Mouse (Mus musculus) megakaryocyte, embryonic 14.5 days (primary cell): ENCODE data around the gene Gm17657. TPM values are rescaled to one million over a fixed set of nuclear protein-coding genes. Genes with fewer than 3 reads are reported as not detected.
"Not testable (repeated sequence)": the region's sequence is repeated elsewhere in the genome, so short reads cannot be mapped to it uniquely, and the experiment has no call there.

Source experiments
- H3K27me3 ChIP-seq: replicated peaks from 2 replicates; pipeline ENCODE3; 2012; ENCODE audit warnings: inconsistent platforms
- H3K36me3 ChIP-seq: replicated peaks from 2 replicates; pipeline ENCODE3; 2012; ENCODE audit warnings: low read length, inconsistent platforms, mixed read lengths
- H3K4me1 ChIP-seq: 2 replicates; pipeline ENCODE4 v1.6.1; 2012; ENCODE audit warnings: inconsistent platforms
- H3K4me3 ChIP-seq: replicated peaks from 2 replicates; pipeline ENCODE3; 2012; ENCODE audit warnings: moderate library complexity, mild to moderate bottlenecking, inconsistent platforms
- H3K9me3 ChIP-seq: 2 replicates; pipeline ENCODE4 v1.6.1; 2012; ENCODE audit warnings: inconsistent platforms
- FLI1 ChIP-seq: IDR thresholded peaks from 2 replicates; pipeline ENCODE4 v1.6.1; 2012; ENCODE audit warnings: low read length, inconsistent platforms, mixed read lengths
- GATA1 ChIP-seq: IDR thresholded peaks from 3 replicates; pipeline ENCODE4 v1.6.1; 2012; ENCODE audit warnings: mixed read lengths, low read length, inconsistent platforms, borderline replicate concordance
- polyA plus RNA-seq: library from polyadenylated mRNA; stranded (reverse); fragments of >175 nt; gene quantifications from 2 replicates; pipeline ENCODE4 v1.2.3, GENCODE M21; 2012; ENCODE audit warnings: low replicate concordance; ENCODE audit not compliant: insufficient read depth

The Gm17657 gene
- polyA plus RNA-seq, 1 experiment: not detected

DNA sequence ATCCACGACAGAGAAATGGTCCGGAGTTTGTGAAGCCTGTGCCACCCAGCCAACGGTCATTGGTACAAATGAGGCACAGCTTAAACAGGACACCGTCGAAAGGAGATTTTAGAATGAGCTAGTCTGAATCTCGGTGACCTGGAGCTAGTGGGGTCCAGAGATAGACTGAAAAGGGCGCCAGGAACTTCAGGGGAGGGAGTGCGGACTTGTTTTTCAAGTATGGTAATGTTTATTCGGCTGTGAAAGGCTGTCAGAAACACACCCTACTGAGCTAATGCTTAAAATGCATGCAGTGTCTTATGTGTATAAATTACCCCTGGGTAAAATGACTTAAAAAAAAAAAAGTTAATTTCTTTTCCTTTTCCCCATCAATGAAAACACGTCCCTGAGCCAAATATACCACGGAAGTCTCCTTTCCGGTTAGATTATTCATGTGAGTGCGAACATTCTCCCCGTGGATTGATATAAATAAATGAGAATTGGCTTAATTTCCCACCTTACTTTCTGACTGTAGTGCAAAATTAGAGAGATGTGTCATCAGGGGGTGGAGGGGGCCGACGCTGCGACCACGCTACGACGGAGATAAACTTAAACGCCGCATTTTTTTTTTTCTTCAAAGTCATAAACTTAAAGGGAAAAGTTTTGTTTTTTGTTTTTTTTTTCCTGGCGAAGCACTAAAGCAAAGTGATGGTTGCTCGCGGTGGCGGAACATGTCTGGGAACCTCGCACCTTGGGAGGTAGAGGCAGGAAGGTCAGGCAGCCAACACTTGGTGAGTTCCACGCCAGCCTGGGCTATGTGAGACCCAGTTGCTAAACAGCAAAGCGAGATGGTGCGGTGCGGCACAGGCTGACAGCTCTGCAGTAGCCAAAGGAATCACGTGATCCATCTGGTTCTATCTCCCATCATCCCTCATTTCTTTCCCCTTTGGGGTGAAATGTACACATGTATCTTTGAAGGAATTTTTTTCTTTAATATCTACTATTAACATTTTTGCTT, 46.5 kb downstream of the Gm17657 start:
- peaks cover 10% of the 10 kb centered on the region for H3K36me3 ChIP-seq
- H3K9me3 ChIP-seq: peaks cover 8% of the 10 kb centered on the region
- peaks cover 94% of the 10 kb centered on the region for H3K4me1 ChIP-seq
- peak overlapping the region; percentile 91 for H3K4me3 ChIP-seq
- TF ChIP-seq GATA1 (no peak), FLI1 (no peak)
- no peaks in the 10 kb centered on the region for H3K27me3 ChIP-seq

DNA sequence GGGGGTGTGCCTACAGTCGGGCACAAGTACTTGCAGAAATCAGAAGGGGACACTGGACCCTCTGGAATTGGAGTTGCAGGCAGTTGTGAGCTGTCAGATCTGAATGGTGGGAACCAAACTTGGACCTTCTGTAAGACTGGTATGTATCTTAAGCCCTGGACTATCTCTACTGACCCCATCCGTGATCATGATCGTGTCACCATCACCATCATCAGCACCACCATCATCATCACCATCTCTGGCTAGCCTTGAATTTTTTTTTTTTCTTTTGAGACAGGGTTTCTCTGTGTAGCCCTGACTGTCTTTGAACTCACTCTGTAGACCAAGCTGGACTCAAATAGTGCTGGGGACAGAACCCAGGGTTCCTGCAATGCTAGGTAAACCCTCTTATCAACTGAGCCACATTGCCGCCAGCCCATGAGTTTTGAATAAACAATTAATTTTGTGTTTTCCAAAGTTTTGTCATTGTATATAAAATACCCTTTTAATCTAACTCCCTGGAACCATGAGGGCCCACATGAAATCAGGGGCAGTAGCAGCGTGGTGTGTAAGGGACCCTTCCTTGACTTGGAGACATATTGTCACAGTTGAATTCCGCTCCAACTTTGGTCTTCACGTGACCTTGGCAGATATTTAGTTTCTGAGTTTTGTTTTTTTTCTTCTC, 47.3 kb downstream of the Gm17657 start:
- Histone ChIP-seq H3K9me3 (peaks cover 8% of the 10 kb centered on the region), H3K4me3 (peak overlapping the region; percentile 91), H3K4me1 (peaks cover 94% of the 10 kb centered on the region), H3K27me3 (no peaks in the 10 kb centered on the region), H3K36me3 (peaks cover 11% of the 10 kb centered on the region)
- TF ChIP-seq FLI1 (no peak), GATA1 (no peak)

DNA sequence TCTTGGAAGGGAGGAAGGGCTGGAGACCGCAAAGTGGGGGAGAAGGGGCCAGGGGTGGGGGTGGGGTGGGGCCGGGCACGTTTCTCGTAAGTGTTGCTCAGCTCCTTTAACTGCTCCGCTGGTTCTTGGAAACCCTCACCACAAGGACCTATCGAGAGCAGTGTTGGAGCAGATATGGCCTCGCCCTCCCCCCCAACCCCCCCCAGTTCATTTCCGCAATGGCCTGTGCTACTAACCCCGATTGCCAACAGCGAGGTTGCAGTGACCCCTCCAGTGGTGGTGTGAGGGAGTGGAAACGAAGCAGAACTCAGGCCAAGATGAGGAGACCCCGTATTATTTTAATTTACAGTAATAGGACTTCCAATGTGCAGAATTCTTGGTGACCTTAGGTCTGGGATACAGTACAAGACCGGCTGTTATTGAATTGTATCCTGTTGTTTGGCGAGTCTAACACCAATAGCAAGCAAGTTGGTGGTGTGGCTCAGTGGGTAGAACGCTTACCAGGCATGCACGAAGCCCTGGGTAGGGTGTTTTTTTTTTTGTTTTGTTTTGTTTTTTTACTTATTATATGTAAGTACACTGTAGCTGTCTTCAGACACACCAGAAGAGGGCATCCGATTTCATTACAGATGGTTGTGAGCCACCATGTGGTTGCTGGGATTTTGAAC, 48.5 kb downstream of the Gm17657 start:
- Histone ChIP-seq H3K9me3 (peaks cover 8% of the 10 kb centered on the region), H3K27me3 (no peaks in the 10 kb centered on the region), H3K4me1 (peaks cover 96% of the 10 kb centered on the region), H3K36me3 (peaks cover 23% of the 10 kb centered on the region), H3K4me3 (peak overlapping the region; percentile 76)
- TF ChIP-seq GATA1 (no peak), FLI1 (no peak)

DNA sequence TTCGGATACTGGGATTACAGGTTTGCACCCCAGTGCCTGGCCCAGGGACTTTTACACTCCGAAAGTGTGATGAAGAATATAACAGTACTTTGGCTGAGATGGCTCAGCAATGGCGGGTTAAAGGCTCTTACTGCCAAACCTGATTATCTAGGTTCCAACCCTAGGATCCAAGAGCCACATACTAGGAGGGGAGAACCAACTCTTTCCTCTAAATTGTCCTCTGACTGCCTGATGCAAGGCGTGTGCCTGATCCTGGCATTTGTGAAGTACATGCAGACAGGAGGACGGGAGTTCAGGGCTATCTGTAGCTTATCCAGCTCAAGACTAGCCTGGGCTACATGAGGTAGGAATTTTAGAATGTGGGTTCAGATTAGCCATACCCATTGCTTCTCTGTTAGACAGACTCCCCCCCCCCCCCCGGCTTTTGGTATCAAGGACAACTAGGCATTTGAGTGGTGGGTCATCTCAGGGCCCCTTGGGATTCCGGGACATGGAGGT, 49.1 kb downstream of the Gm17657 start:
- Histone ChIP-seq H3K4me3 (peak overlapping the region; percentile 82), H3K27me3 (no peaks in the 10 kb centered on the region), H3K4me1 (peaks cover 91% of the 10 kb centered on the region), H3K9me3 (peaks cover 5% of the 10 kb centered on the region), H3K36me3 (peaks cover 20% of the 10 kb centered on the region)
- TF ChIP-seq GATA1 (no peak), FLI1 (no peak)

DNA sequence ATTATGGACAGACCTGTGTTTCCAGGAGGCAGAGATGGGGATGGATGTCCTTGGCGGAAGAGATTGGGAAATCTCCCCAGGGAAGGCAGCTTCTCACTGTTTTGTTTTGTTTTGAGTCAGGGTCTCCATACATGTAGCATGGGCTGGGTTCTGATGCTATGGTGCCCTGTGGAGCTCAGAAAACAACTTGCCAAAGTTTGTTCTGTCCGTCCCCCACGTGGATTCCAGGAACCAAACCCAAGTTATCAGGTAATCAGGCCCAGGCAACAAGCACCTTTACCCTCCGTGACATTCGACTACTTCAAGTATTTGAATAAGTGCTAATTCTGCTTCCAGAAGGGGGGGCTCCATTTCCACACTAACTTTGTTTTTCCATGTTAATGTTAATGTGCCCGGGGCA, 49.9 kb downstream of the Gm17657 start:
- TF ChIP-seq FLI1 (no peak), GATA1 (no peak)
- Histone ChIP-seq H3K4me3 (no peak overlapping the region), H3K4me1 (peaks cover 92% of the 10 kb centered on the region), H3K9me3 (peaks cover 5% of the 10 kb centered on the region), H3K36me3 (peaks cover 22% of the 10 kb centered on the region), H3K27me3 (no peaks in the 10 kb centered on the region)

DNA sequence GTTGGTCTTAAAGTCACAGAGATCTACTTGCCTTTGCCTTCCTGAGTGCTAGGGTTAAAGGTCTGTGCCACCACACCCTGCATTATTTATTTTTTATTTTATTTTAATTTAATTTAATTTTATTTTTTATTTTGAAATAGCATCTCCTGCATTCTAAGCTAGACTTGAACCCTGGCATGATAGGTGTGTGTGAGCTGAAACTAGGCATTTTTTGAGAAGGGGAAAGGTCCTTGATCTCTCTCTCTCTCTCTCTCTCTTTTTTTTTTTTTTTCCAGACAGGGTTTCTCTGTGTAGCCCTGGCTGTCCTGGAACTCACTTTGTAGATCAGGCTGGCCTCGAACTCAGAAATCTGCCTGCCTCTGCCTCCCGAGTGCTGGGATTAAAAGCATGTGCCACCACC, 50.5 kb downstream of the Gm17657 start:
- H3K4me3 ChIP-seq, H3K27me3 ChIP-seq, H3K9me3 ChIP-seq: not testable (repeated sequence)
- Histone ChIP-seq H3K36me3 (peaks cover 24% of the 10 kb centered on the region), H3K4me1 (peaks cover 92% of the 10 kb centered on the region)

DNA sequence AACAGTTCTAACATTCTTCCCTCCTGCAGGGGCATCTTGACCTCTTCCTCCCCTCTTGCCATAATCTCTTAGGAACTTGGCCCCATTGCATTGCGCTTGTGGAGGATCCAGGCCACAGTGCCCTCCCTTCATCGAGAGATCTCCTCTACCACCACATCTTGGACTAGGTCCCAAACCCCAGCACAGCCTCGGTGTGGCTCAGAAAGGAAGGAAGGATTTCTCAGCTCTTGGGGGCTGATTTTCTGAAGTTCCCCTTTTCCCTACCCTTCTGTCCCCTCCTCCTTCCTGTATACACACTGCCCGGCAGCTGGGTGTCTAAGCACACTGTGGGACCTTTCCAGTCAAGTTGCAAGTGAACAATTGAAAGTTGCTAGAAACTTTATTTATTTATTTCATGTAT, 51.4 kb downstream of the Gm17657 start:
- Histone ChIP-seq H3K9me3 (no peaks in the 10 kb centered on the region), H3K4me1 (peaks cover 88% of the 10 kb centered on the region), H3K4me3 (peak overlapping the region; percentile 85), H3K27me3 (no peaks in the 10 kb centered on the region), H3K36me3 (peaks cover 31% of the 10 kb centered on the region)
- TF ChIP-seq GATA1 (no peak), FLI1 (no peak)

DNA sequence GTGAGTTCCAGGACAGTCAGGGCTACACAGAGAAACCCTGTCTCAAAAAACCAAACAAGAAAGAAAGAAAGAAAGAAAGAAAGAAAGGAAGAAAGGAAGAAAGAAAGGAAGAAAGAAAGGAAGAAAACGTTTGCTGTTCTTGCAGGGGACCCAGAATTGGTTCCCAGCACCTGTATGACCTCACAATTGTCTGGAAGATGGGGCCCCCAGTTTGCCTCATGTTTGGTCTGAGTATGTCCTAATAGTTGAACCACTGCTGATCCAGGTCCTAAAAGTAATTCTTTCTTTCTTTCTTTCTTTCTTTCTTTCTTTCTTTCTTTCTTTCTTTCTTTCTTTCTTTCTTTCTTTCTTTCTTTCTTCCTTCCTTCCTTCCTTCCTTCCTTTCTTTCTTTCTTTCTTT, 52.0 kb downstream of the Gm17657 start:
- Histone ChIP-seq H3K4me1 (peaks cover 82% of the 10 kb centered on the region), H3K36me3 (peaks cover 36% of the 10 kb centered on the region)
- H3K4me3 ChIP-seq, H3K27me3 ChIP-seq, H3K9me3 ChIP-seq: not testable (repeated sequence)

DNA sequence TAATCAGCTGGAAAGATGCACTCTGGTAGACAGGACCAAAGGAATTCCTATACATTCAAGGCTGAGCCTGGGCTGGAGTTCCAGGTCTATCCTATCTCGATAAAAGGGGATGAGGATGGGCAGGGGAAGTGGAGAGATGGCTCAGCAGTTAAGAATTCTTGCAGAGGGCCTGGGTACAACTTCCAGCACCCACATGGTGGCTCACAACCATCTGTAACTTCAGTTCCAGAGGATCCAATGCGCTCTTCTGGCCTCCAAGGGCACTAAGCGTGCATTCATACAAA, 52.4 kb downstream of the Gm17657 start:
- peak overlapping the region; percentile 68 for H3K4me3 ChIP-seq
- H3K27me3 ChIP-seq: no peaks in the 10 kb centered on the region
- peaks cover 41% of the 10 kb centered on the region for H3K36me3 ChIP-seq
- peaks cover 78% of the 10 kb centered on the region for H3K4me1 ChIP-seq
- TF ChIP-seq FLI1 (no peak), GATA1 (no peak)
- no peaks in the 10 kb centered on the region for H3K9me3 ChIP-seq
